ENCODE assay signal across 9 mouse cellular contexts in genomic region chr1:21962896-21963864, GRCm38 (mm10). TPM values are rescaled to one million over a fixed set of nuclear protein-coding genes. Genes with fewer than 3 reads are reported as not detected.
DNase-seq lines count a peak whose midpoint lies in the region; ATAC-seq and TF ChIP-seq lines count a peak whose summit lies in the region.
"Had no signal": no experiment of that assay in that cellular context is flagged by ENCODE, and none has a peak within 500 bp of the region (broad histone marks: within the 10 kb centered on the region; RNA-seq: fewer than 3 reads in every experiment).

No protein-coding gene starts in this region.

- no peaks in the 10 kb centered on the region for H3K9me3 ChIP-seq in kidney, embryonic 15.5 days (replicated peaks)
- no peaks in the 10 kb centered on the region for H3K9me3 ChIP-seq in kidney, embryonic 16.5 days (ENCODE audit: low read length)

- TF ChIP-seq POLR2A in bone marrow, adult 2 months (IDR thresholded peaks at IDR 0.05; ENCODE audit: borderline replicate concordance, control insufficient read depth, low read depth, low read length) = no peak

- H3K27me3 ChIP-seq in kidney, embryonic 15.5 days = peaks cover 19% of the 10 kb centered on the region
- H3K27me3 ChIP-seq in kidney, embryonic 16.5 days (ENCODE audit: insufficient read depth, low read length) = peaks cover 6% of the 10 kb centered on the region

- no peak overlapping the region for H3K9ac ChIP-seq in kidney, embryonic 15.5 days
- no peak overlapping the region for H3K9ac ChIP-seq in kidney, embryonic 16.5 days (replicated peaks; ENCODE audit: low read length)

- no peak overlapping the region for H3K27ac ChIP-seq in kidney, embryonic 15.5 days
- H3K27ac ChIP-seq in bone marrow, adult 2 months (ENCODE audit: control insufficient read depth, insufficient read depth, low read depth, low read length, poor library complexity) = peak overlapping the region; percentile 40
- H3K27ac ChIP-seq in kidney, embryonic 16.5 days (ENCODE audit: low read length) = no peak overlapping the region

- no peak for ATAC-seq in kidney, embryonic 15.5 days (replicated peaks; ENCODE audit: low FRiP score)
- no peak for ATAC-seq in kidney, embryonic 16.5 days (ENCODE audit: low FRiP score, low TSS enrichment)
- ATAC-seq: Patski had no signal

- H3K36me3 ChIP-seq in kidney, embryonic 15.5 days = no peaks in the 10 kb centered on the region
- no peaks in the 10 kb centered on the region for H3K36me3 ChIP-seq in kidney, embryonic 16.5 days (ENCODE audit: insufficient read depth, low read length)

- 0 out of 2 replicates have a peak overlapping the region, but pooled peaks have one; percentile 7 for H3K4me2 ChIP-seq in kidney, embryonic 15.5 days
- no peak overlapping the region for H3K4me2 ChIP-seq in kidney, embryonic 16.5 days (replicated peaks; ENCODE audit: low read depth, low read length)

- H3K4me1 ChIP-seq in kidney, embryonic 15.5 days = peaks cover 27% of the 10 kb centered on the region
- no peaks in the 10 kb centered on the region for H3K4me1 ChIP-seq in bone marrow, adult 2 months (ENCODE audit: control insufficient read depth, insufficient read depth, low read length)
- peaks cover 22% of the 10 kb centered on the region; the same call in 1 of the 2 replicates for H3K4me1 ChIP-seq in kidney, embryonic 16.5 days (ENCODE audit: insufficient read depth, low read length)

- 40% methylated on average over 16 of the region's 16 CpGs for WGBS in kidney, embryonic 15.5 days
- 6% methylated on average over 16 of the region's 16 CpGs for WGBS in bone marrow, adult 2 months
- 41% methylated on average over 16 of the region's 16 CpGs for WGBS in kidney, embryonic 16.5 days

- no peak for DNase-seq in kidney, adult 18-20 months
- DNase-seq in induced T-regulatory cell, adult 2 months (ENCODE audit: low read depth) = peak; percentile 72
- peak; percentile 4 for DNase-seq in spleen, adult 12 weeks (ENCODE audit: low spot score)
- DNase-seq in gastrocnemius, adult 18-20 months (ENCODE audit: low spot score) = no peak
- no peak for DNase-seq in cerebellum, adult 8-10 months

- TF ChIP-seq CTCF in bone marrow, adult 2 months (IDR thresholded peaks at IDR 0.05; ENCODE audit: control insufficient read depth, insufficient read depth, low read length) = no peak

- H3K4me3 ChIP-seq in kidney, embryonic 15.5 days (replicated peaks) = no peak overlapping the region
- H3K4me3 ChIP-seq in bone marrow, adult 2 months (replicated peaks; ENCODE audit: control insufficient read depth, low read depth, low read length) = peak overlapping the region; percentile 33
- no peak overlapping the region for H3K4me3 ChIP-seq in kidney, embryonic 16.5 days (ENCODE audit: low read length)

RNA-seq across cellular contexts. Expression of gene Kcnq5, which starts 1.4 kb away (rescaled TPM):
- 1.0 and 1.2 TPM in 2 replicates for polyA plus RNA-seq in kidney, embryonic 15.5 days (2015; fragmentation: Nextera tagmentation; extraction: Ambion mirVana)
- polyA plus RNA-seq in bone marrow, adult 2 months (2011; ENCODE audit: insufficient read depth, insufficient read length, low replicate concordance, missing spikeins) = 0.14 and 5.0 TPM in 2 replicates
- 0.95 and 1.1 TPM in 2 replicates for polyA plus RNA-seq in kidney, embryonic 16.5 days (2015; fragmentation: Nextera tagmentation; extraction: Ambion mirVana)
- 10 to 100 TPM; 14.4 to 22.8 TPM for total RNA-seq in gastrocnemius, adult 18-20 months (2021)

Comparison
In these comparisons a context has a peak if more than half of its experiments do, and no peak if none do; other contexts are left out.
1. DNase-seq: peak in induced T-regulatory cell, adult 2 months (single experiment) and spleen, adult 12 weeks (single experiment); none in kidney, adult 18-20 months (single experiment), gastrocnemius, adult 18-20 months (single experiment) and cerebellum, adult 8-10 months (single experiment).